Mouse (Mus musculus) forebrain, postnatal 0 days (tissue): Measurements from ENCODE around the gene Slc16a1. TPM values are rescaled to one million over a fixed set of nuclear protein-coding genes. Genes with fewer than 3 reads are reported as not detected.

Experiments
- ATAC-seq: fragments of 200-750 bp; cut with Nextera tagmentation; 2 replicates; pipeline ENCODE4 v1.8.0; 2017; ENCODE audit warnings: mild to moderate bottlenecking, moderate library complexity
- DNase-seq: peaks from one replicate; pipeline ENCODE4 v3.0.0-alpha.2; 2015
- H3K27ac ChIP-seq: fragments of 300-500 bp; sonication (generic); 2 replicates; pipeline ENCODE4 v1.5.1; 2014; ENCODE audit warnings: low read depth, mild to moderate bottlenecking, antibody characterized with exemption, low read length, moderate library complexity, mixed read lengths
- H3K27me3 ChIP-seq: fragments of 300-500 bp; sonication (generic); 2 replicates; pipeline ENCODE4 v1.6.1; 2014; ENCODE audit warnings: mild to moderate bottlenecking, low read length, mixed read lengths; ENCODE audit not compliant: insufficient read depth
- H3K36me3 ChIP-seq: fragments of 300-500 bp; sonication (generic); 2 replicates; pipeline ENCODE4 v1.6.1; 2014; ENCODE audit warnings: mild to moderate bottlenecking, moderate library complexity; ENCODE audit not compliant: insufficient read depth
- H3K4me1 ChIP-seq: fragments of 300-500 bp; sonication (generic); 2 replicates; pipeline ENCODE4 v1.6.1; 2014; ENCODE audit warnings: antibody characterized with exemption; ENCODE audit not compliant: insufficient read depth
- H3K4me2 ChIP-seq: fragments of 300-500 bp; sonication (generic); 2 replicates; pipeline ENCODE4 v1.6.1; 2014; ENCODE audit warnings: low read depth, mild to moderate bottlenecking, moderate library complexity
- H3K4me3 ChIP-seq: fragments of 300-500 bp; sonication (generic); 2 replicates; pipeline ENCODE4 v1.5.1; 2014; ENCODE audit warnings: low read depth, low read length, mixed read lengths
- H3K9ac ChIP-seq: fragments of 300-500 bp; sonication (generic); 2 replicates; pipeline ENCODE4 v1.6.1; 2014; ENCODE audit warnings: mild to moderate bottlenecking
- H3K9me3 ChIP-seq: fragments of 300-500 bp; sonication (generic); 2 replicates; pipeline ENCODE4 v1.6.1; 2016; ENCODE audit warnings: low read length
- CTCF ChIP-seq: sonication (generic); IDR thresholded peaks from 2 replicates; pipeline ENCODE4 v1.5.1; 2016; ENCODE audit warnings: antibody characterized with exemption, control low read depth, low read depth
- WGBS: fragments of 180-500 bp; shearing (Covaris S2); extraction: QIAGEN DNeasy Blood & Tissue Kit; methylation state at CpG from one replicate; pipeline ENCODE4 v1.1.7; 2014; 5-methylcytosine and 5-hydroxymethylcytosine counted together
- polyA plus RNA-seq: library from polyadenylated mRNA; unstranded; fragments of >200 nt; fragmentation: Nextera tagmentation; extraction: Ambion mirVana; gene quantifications from 2 replicates; pipeline ENCODE4 v1.2.1, GENCODE M21; 2015
- total RNA-seq: library from RNA; depleted of rRNA; stranded (reverse); fragments of >200 nt; gene quantifications from 2 replicates; pipeline ENCODE4 v1.2.3, GENCODE M21; 2014

The Slc16a1 gene
- total and polyA plus RNA-seq, 2 experiments from 2014 or later = 20.2 to 33.4 TPM

GRCm38 (mm10) chr3:104654219-104654618 is 15.8 kb downstream of the Slc16a1 start:
- Histone ChIP-seq H3K4me3 (no peak overlapping the region), H3K4me1 (no peaks in the 10 kb centered on the region), H3K36me3 (peaks cover 18% of the 10 kb centered on the region), H3K9me3 (no peaks in the 10 kb centered on the region), H3K9ac (no peak overlapping the region), H3K27ac (no peak overlapping the region), H3K4me2 (no peak overlapping the region), H3K27me3 (no peaks in the 10 kb centered on the region)
- WGBS = 92% methylated on average over 4 of the region's 4 CpGs
- TF ChIP-seq CTCF = no peak
- DNase-seq (no peak), ATAC-seq (no peak)

GRCm38 (mm10) chr3:104654921-104655320 is 16.5 kb downstream of the Slc16a1 start:
- H3K27me3 ChIP-seq = no peaks in the 10 kb centered on the region
- peaks cover 18% of the 10 kb centered on the region for H3K36me3 ChIP-seq
- WGBS = 93% methylated on average over 4 of the region's 4 CpGs
- no peak for TF ChIP-seq CTCF
- H3K9ac ChIP-seq = no peak overlapping the region
- H3K4me2 ChIP-seq = no peak overlapping the region
- H3K4me1 ChIP-seq = no peaks in the 10 kb centered on the region
- DNase-seq (no peak), ATAC-seq (no peak)
- no peak overlapping the region for H3K27ac ChIP-seq
- H3K9me3 ChIP-seq = no peaks in the 10 kb centered on the region
- H3K4me3 ChIP-seq = no peak overlapping the region

- TF ChIP-seq CTCF = no peak
- Histone ChIP-seq H3K9me3 (no peaks in the 10 kb centered on the region), H3K4me2 (no peak overlapping the region), H3K27ac (no peak overlapping the region), H3K4me1 (no peaks in the 10 kb centered on the region), H3K4me3 (no peak overlapping the region), H3K9ac (no peak overlapping the region), H3K36me3 (peaks cover 5% of the 10 kb centered on the region; the same call in 1 of the 2 replicates), H3K27me3 (no peaks in the 10 kb centered on the region)
- DNase-seq (no peak), ATAC-seq (no peak)
- WGBS = 79% methylated on average over 2 of the region's 2 CpGs
Observed at GRCm38 (mm10) chr3:104658706-104659105, 20.2 kb downstream of the Slc16a1 start.

GRCm38 (mm10) chr3:104659758-104660157 is 21.3 kb downstream of the Slc16a1 start:
- H3K9me3 ChIP-seq = no peaks in the 10 kb centered on the region
- no peaks in the 10 kb centered on the region for H3K4me1 ChIP-seq
- no peak overlapping the region for H3K27ac ChIP-seq
- H3K9ac ChIP-seq = no peak overlapping the region
- ATAC-seq = no peak
- DNase-seq = no peak
- TF ChIP-seq CTCF = no peak
- 85% methylated on average over 4 of the region's 4 CpGs for WGBS
- H3K27me3 ChIP-seq = no peaks in the 10 kb centered on the region
- peaks cover 5% of the 10 kb centered on the region; the same call in 1 of the 2 replicates for H3K36me3 ChIP-seq
- H3K4me3 ChIP-seq = no peak overlapping the region
- H3K4me2 ChIP-seq = no peak overlapping the region

- WGBS = 81% methylated on average over 3 of the region's 3 CpGs
- DNase-seq (no peak), ATAC-seq (no peak; the same call in 1 of the 2 replicates)
- no peak overlapping the region for H3K9ac ChIP-seq
- H3K27ac ChIP-seq = no peak overlapping the region
- H3K9me3 ChIP-seq = no peaks in the 10 kb centered on the region
- H3K4me1 ChIP-seq = no peaks in the 10 kb centered on the region
- no peak overlapping the region for H3K4me3 ChIP-seq
- H3K27me3 ChIP-seq = no peaks in the 10 kb centered on the region
- no peak overlapping the region for H3K4me2 ChIP-seq
- no peak for TF ChIP-seq CTCF
- H3K36me3 ChIP-seq = peaks cover 5% of the 10 kb centered on the region; the same call in 1 of the 2 replicates
Observed at GRCm38 (mm10) chr3:104660522-104660921, 22.1 kb downstream of the Slc16a1 start.

DNA sequence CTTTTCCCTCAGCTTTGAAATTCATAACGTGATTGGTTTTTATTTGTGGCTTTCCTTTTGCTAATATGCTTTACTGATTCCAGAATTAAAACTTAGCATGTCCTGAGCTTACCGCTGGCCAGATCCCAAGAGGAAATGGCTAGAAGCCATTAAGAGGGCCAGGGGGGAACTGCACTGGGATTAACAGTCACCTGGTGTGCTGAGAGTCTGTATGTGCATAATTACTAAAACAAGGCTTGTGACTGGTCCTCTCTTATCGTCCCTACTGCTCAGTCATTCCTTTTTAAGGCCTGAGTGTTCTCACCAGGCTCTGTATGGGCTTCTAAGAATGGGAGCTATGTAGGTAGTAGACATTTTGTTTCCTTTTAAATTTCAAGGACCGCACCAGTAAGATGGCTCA is 23.5 kb downstream of the Slc16a1 start:
- H3K4me3 ChIP-seq = no peak overlapping the region
- no peak overlapping the region for H3K9ac ChIP-seq
- no peaks in the 10 kb centered on the region for H3K27me3 ChIP-seq
- no peak overlapping the region for H3K27ac ChIP-seq
- 0 out of 2 replicates have a peak, but pooled peaks cover 5% of the 10 kb centered on the region for H3K36me3 ChIP-seq
- no peaks in the 10 kb centered on the region for H3K9me3 ChIP-seq
- ATAC-seq (no peak), DNase-seq (no peak)
- no peaks in the 10 kb centered on the region for H3K4me1 ChIP-seq
- TF ChIP-seq CTCF = no peak
- 33% methylated on average over 4 of the region's 4 CpGs for WGBS
- no peak overlapping the region for H3K4me2 ChIP-seq

- TF ChIP-seq CTCF = no peak
- no peak for ATAC-seq
- no peak overlapping the region for H3K27ac ChIP-seq
- no peaks in the 10 kb centered on the region for H3K4me1 ChIP-seq
- 90% methylated on average over 11 of the region's 11 CpGs for WGBS
- H3K4me2 ChIP-seq = no peak overlapping the region
- no peaks in the 10 kb centered on the region for H3K9me3 ChIP-seq
- no peak overlapping the region for H3K4me3 ChIP-seq
- no peak for DNase-seq
- H3K9ac ChIP-seq = no peak overlapping the region
- H3K36me3 ChIP-seq = 0 out of 2 replicates have a peak, but pooled peaks cover 5% of the 10 kb centered on the region
- no peaks in the 10 kb centered on the region for H3K27me3 ChIP-seq
Observed at GRCm38 (mm10) chr3:104662926-104663325, 24.5 kb downstream of the Slc16a1 start.
